Mouse (Mus musculus): ENCODE data around the gene Tubg1.

DNA sequence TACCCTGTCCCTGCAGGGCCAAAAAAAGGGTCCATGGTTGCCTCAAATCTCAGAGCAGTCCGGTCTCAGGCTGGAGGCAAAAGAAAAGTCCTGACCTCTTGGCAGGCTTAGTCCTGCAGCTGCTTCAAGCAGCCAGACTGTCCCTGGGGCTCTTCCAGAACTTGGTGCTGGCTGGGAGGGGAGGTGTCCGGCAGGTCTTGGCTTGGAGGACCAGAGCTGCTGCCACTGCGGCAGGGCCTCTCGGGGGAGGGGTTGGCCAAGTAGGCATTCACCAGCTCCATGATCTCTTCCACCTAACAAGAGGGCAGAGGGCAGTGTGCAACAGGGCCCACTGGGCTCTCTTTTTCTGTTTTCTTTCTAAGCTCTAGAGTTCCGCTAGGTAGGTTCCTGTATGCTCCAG is 43.0 kb downstream of the Tubg1 start:
- TF ChIP-seq CTCF (IDR thresholded peaks at IDR 0.05; ENCODE audit: low read depth): no peak
- no peak for TF ChIP-seq EP300 (IDR thresholded peaks at IDR 0.05; ENCODE audit: low read depth)
